Mouse (Mus musculus) common myeloid progenitor, adult 5-6 weeks (primary cell): ENCODE measurements around the gene Dnajc11. TPM values are rescaled to one million over a fixed set of nuclear protein-coding genes. Genes with fewer than 3 reads are reported as not detected.
A peak's percentile ranks its signal among the peaks of the same experiment; 100 is the strongest.

Source experiments
- ATAC-seq: replicated peaks from 2 replicates; pipeline ENCODE4 v1.8.0; 2016; ENCODE audit warnings: low read depth, mild to moderate bottlenecking, moderate TSS enrichment, inconsistent platforms; ENCODE audit not compliant: poor library complexity, severe bottlenecking
- total RNA-seq: library from RNA; stranded (forward); fragments of 200-1000, 187-1606 nt; gene quantifications from 2 replicates; pipeline ENCODE4 v1.2.3, GENCODE M21; 2017

The Dnajc11 gene
- total RNA-seq, 1 experiment from 2014 or later: 65.2 TPM

DNA sequence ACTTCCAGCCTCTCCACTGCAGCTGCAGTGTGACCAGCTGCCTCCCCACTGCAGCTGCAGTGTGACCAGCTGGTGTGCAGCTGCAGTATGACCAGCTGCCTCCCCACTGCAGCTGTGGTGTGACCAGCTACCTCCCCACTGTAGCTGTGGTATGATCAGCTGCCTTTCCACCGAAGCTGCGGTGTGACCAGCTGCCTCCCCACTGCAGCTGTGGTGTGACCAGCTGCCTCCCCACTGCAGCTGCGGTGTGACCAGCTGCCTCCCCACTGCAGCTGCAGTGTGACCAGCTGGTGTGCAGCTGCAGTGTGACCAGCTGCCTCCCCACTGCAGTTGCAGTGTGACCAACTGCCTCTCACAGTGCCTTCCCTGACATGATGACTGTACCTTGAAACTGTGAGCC is 11.4 kb upstream of the Dnajc11 start:
- no peak for ATAC-seq

DNA sequence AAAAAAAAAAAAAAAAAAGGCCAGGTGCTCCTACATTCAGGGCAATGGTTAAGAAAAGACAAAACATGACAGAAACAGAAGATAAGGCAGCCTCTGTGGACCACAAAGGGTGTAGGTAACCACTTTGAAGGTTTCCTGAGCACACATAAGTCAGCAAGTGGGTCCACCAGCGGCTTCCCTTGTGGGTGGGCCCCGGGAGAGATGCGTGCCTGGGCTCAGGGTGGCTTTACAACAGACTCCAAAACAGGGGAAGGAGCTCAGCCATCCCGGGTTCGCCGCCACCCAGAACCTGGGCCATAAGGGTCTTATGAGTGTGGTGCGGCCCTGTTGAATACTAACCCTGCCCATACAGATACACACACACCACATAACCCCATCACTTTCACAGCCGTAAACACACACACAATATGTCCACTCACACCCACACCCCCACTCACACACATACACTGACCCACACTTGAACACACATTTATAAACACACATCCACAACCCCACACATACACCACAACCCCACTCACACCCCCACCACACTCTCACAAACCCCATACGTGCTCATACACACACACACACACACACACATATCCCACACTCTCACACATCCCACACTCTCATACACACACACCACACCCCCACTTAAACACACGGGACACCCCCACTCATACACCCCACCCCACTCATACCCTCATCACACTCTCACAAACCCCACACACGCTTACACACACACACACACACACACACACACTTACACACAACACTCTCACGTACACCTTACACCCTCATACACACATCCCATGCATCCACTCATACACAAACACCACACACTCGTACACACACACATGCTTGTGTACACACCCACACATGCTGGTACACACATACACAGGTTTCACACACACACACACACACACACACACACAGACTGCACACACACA is 651 bp upstream of the Dnajc11 start:
- peak; percentile 20 for ATAC-seq

DNA sequence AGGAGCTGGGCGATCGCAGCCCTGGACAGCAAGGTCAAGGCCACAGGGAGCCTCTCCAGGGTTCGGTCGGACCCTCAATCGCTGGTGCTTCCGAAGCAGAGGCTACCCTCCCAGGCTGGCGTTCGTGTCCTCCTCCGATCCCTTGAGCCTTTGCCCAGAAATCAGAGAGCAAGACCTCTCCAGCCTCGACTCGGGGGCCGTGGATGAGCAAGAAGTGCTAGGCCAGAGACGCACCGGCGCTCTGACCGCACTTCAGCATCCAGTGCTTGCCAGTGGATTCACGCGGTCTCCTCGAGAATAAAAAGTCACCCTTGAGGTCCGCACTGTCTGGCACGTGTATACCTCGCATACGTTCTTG is 703 bp downstream of the Dnajc11 start:
- ATAC-seq: peak; percentile 24; the same call in 1 of the 2 replicates

DNA sequence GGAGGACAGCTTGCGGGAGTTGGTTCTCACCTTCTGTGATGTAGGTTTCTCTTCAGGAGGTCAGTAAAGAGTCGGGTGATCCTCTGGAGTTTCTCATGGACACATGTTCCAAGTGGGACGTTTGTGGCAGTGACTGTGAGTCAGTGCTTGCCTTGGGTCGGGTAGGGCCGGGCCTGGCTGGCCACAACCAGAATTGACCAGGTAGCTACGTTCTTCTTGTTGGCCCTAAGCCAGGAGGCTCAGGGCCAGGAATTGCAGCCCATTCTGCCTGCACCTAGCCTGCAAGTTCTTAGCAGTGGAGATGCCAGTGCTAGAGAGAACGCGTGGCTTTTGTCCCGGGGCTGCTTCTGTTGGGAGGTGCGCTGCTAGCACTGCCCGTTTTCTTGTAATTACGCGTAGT is 4.0 kb downstream of the Dnajc11 start:
- no peak for ATAC-seq

DNA sequence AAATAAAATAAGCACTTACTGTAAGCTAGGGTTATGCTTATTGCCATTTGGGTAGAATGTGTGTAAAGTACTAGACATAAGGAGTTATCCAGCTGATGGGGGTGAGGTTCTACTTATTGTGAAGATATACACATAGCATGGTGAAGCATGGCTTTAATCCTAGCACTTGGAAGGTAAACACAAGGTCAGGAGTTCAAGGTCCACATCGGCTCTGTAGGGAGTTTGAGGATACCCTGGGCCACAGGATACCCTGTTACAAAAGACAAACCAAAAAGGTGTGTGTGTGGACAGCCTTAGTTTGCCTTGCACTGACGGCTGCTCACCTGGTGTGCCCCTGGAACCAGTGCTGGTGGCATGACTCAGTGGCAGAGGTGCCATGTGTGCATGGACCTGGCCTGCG is 4.6 kb downstream of the Dnajc11 start:
- no peak for ATAC-seq

DNA sequence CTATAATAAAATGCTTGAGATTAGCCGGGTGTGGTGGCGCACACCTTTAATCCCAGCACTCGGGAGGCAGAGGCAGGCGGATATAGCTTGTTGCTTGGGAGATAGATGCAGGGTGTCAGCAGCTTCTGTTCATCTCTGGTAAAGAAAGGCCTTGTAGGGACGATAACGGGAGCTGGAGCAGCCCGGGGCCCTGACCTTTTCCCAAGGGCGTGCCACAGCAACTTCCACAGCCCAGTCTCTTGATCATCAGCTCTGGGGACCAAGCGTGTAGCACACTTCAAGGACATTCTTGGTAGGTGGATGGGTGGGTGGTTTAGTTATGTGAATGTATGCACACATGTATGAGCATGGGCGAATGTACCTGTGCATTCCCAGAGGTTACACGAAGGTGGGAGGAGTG is 12.7 kb downstream of the Dnajc11 start:
- ATAC-seq: no peak

DNA sequence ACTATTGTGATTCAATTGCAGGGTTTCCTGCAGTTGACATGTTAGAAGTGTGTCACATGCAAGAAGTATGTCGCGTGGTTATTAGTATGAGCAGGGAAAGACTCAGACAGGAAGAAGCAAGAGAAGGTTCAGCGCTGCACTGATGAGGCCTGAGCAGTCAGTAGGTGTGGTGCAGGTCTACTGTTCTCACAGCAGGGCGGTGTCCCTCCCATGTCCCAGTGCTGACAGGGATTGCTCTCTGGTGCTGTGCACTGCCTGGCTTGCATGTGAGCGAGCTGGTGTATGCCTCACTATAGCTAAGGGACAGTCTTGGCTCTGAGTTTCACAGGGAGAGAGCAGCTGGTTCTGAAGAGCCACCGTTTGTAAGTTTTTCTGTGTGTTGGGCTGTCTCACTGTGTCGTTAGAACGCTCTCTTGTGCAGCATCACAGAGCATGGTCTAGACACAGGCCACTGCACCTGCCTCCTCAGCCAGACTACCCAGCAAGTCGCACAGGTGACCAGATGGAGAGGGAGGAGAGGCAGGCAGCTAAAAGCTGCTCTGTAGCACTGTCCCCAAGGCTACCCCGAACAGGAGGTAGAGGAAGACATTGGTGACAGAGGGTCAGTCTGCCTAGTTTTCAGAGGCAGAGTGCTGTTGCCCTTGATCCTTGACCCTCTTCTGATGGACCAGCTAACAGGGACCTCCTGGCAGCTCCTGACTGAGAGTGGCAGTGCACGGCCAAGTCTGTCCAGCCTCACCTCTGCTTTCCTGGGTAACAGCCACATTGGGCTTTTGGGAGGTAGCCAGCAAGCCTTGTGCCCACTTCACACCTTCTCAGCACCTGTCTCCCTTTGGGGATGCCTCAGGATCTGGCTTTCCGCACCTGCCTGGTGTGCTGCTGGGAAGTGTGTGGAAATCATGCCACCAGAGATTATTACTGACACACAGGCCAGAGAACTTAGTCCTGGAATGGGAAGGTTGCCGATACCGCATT is 15.3 kb downstream of the Dnajc11 start:
- ATAC-seq: no peak

DNA sequence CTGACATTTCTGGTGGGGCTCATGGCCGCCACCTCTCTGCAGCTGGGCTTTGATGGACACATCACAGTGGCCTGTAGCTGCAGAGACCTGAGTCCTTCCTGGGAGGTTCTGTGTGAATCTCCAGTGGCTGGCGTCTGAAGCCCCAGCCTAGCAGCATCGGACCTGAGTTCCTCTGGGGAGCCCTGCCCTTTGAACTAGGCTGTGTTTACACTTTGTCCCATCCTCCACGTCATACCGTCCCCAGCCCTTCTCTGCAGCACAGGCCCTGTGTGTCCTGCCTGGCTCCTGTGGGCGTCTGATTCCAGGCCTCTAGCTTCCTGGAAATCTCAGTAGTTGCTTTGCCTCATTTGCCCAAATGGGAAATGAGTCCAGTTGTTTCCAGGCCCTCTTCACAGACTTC is 19.7 kb downstream of the Dnajc11 start:
- ATAC-seq: no peak

DNA sequence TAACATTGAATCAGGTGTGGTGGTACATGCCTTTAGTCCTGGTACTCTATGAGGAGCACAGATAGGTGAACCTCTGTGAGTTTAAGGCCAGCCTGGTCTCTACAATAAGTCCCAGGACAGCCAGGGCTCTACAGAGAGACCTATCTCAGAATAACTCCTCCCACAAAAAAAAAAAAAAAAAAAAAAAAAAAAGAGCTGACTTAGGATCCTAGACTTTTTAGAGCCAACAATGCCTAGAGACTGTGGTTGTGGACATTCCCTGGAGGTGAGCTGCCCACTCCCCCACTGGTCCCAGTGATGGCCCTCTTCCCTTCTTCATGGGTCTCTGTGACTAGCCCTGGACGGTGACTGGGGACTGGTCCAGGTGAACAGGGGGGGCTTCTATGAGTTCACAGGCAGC is 22.3 kb downstream of the Dnajc11 start:
- ATAC-seq: no peak

DNA sequence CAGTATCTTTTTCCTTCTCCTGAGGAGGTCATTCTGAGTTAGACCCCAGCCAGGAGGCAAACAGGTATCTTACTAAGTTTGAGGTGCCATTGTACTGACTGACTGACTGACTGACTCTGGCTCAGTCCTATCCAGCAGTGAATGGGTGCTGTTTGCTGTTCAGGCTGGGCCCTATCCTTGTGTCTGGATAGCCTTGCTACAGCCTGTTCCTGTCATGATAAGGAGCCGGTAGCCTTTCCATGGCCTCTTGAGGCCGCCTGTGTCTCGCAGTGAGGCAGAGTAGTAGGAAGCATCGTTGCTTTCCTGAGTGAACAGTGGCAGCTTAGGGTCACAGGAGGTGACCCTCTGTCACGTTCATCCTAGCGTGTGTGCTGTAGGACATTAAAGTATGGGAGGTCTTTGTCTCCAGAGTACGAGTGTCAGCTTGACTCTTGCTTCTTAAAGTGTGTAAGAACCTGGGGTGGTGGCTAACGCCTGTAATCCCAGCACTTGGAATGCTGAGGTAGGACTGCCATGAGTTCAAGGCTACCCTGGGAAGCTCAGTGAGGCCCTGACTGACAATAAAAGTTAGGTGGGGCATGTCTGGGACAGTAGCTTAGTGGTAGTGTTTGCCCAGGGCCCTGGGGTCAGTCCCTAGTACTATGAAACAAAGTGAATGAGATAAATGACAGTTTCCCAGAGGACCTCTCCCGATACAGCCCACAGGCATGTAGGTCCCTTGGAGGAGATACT is 24.3 kb downstream of the Dnajc11 start:
- ATAC-seq: no peak

DNA sequence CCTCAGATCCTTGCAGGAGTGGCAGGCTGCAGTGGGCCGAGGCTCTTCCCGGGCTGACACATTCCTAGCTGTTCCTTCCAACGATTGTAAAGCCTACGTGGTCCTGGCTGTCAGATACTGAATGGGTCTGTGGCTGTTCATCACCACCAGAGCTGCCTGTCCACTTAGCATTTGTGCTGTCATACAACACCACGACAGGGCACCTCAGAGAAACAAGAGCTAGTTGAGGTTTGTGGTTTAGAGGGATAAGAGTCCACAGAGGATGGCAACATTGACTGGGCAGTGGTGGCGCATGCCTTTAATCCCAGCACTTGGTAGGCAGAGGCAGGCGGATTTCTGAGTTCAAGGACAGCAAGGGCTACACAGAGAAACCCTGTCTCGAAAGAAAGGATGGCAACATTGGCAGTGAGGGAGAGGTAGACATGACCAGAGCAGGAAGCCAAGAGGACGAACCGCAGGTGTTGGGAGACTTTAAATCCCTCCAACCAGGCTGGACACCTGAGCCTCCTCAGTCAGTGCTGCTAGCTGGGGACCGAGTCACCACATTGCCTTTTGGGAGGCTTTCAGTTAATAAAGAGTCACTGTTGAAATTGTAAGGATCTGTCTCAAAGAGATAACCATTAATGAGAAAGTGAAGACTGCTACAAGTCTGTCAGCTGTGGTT is 26.5 kb downstream of the Dnajc11 start:
- no peak for ATAC-seq

DNA sequence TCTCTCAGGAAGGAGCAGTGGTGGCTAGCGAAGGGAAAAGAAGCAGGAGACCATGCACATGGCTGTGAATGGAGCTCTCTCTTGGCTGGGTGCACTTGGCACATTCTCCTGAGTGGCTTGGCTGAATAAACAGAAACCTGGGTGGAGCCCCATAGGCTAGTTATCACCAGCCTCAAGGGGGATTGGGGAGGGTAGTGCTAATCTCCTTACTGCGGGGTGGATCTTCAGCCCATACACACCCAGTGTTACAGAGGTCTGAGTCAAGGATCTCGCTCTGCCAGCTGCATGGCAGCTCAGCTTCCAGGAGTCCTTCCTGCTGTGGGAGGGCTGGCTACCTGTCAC is 27.0 kb downstream of the Dnajc11 start:
- peak; percentile 83 for ATAC-seq

DNA sequence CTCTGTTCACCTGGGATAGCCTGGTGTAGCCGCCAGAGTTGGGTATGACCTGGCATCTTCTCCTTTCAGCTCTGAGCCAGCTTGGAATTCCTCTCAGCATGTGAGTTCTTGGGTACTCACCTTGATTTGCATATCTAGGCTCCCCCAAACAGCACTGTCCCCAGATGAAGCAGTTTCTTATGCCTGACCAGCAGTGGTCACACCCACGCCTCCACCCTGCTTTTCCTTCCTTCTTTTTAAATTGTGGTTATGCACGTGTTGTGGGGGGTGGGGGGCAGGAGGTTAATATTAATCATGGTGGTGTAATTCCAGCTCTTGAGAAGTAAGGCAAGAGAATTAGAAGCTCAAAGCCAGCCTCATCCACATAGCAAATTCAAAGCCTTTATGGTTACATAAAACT is 29.3 kb downstream of the Dnajc11 start:
- peak; percentile 30; the same call in 1 of the 2 replicates for ATAC-seq

DNA sequence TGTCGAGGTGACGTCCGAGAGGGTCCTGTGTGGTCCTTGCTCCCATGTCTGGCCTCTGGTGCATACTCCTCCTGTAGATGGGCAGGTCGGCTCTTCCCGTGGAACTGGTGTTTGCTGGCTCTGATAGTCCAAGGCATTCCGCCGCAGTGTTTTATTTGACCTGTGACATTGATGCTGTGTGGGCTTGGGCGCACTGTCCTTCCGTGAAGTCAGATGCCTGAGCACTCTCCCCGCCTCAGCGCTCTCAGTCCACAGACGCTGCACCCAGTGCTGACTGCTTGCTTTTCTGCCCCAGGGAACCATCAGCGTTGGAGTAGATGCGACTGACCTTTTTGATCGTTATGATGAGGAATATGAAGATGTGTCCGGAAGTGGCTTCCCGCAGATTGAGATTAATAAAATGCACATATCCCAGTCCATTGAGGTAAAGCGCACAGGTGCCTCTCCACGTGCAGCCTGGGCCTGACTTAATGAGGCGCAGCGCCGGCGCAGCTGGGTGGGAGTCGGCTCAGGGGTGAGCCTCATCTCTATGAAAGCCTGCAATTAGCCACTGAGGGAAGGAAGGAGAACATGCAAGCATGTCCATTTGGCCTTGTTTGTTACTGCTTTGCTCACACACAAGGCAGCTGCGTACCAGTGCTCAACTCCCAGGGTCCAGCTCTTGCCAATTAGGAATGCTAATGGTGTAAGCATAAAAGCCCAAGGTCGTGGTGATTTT is 34.9 kb downstream of the Dnajc11 start:
- ATAC-seq: no peak

DNA sequence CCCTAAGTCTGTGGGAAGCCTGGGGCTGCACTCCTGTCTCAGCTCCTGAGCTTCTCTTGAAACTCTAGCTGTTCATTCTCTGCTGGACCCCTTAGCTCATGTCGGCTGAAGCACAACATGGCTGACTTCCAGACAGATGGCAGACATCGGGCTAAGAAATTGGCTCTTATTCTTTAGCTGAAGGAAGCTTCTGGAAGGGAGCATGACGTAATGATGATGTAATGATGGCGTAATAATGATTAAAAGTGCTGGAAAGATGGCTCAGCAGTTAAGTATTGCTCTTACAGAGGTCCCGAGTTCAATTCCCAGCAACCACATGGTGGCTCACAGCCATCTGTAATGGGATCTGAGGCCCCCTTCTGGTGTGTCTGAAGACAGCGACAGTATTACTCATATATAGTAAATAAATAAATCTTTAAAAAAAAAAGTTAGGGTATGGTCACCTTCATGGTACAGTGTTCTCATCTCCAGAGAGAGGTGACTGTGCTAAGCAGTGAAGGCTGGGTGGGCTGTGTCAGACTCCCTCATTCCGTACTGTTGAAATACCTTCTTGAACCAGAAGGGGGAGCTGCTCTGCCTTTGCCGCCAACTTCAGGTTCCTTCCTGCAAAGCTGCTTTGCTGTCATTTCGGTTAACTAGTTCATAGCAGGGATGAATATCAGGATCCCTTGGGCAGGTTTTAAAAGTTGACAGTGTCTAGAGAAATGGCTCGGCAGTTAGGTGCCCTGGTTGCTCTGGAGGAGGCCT is 38.9 kb downstream of the Dnajc11 start:
- peak; percentile 75 for ATAC-seq

DNA sequence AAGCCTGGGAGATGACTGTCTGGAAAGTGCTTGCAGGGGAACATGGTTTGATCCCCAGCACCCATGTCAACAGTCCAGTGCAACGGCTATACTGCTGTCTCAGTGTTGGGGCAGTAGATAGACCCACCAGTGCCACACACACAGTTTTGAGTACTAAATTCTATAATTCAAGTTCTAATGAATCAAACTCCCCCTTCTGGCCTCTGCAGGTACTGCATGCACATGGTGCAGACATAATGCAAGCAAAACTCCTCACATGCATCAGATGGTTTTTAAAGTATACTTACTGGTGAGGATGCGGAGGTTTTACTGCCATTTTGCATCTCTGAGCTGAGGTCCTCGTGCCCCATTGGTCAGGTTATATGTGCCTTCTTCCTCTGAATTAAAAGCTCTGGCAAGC is 42.0 kb downstream of the Dnajc11 start:
- ATAC-seq: no peak

DNA sequence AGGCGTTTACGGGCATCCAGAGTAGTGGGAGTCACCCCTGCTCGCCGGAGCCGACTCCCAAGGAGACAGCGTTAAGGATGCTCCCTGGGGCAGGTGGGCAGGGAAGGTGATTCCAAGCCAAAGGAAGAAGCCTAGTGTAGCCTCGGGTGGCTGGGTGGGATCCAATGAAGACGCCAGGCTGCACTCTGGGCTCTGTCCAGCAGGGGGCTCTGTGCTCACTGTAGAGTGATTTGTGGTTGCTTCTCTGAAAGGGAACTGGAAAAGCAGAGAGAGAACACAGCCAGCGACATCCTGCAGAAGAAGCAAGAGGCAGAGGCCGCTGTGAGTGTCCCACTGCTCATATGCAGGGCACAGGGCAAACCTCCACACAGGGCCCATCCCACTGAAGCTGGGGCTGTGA is 44.3 kb downstream of the Dnajc11 start:
- peak; percentile 80 for ATAC-seq

DNA sequence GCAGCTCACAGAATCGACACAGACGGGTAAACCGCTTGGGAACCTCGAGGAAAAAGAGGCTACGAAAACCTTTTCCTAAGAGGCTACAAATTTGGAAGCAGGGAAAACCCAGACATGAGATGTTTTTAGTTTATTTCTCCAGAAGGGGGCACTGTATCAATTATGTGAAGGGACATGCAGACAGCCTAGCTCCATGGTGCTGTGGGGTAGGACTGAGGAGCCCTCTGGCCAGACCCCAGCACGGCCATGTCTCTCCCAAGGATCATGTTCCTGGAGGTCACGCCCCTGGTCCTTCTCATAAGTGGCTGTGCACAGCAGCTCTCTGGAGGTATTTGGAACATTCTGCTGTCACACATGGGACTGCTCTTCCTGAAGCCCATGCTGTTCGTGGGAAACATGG is 47.2 kb downstream of the Dnajc11 start:
- ATAC-seq: no peak

DNA sequence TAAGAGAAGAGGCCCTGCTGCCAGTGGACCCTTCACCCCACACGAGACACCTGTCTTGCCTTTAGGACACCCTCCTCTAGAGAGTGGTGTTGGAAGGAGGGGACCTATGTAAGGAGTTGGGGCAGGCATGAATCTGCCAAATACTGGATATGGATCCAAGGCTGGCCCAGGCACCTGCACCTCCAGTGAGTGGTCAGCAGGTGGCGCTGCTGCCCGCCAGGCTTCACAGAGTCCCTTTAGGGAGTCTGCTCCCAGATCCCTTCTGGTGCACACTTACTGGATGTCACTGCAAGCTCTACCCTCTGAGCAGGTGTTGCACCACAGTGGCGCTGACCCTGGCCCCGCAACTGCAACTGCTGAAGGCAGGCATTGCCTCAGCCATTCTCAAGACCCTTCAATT is 47.9 kb downstream of the Dnajc11 start:
- ATAC-seq: peak; percentile 82
